Comparison of ENCODE assay signal across 9 mouse cellular contexts in the genomic region with DNA sequence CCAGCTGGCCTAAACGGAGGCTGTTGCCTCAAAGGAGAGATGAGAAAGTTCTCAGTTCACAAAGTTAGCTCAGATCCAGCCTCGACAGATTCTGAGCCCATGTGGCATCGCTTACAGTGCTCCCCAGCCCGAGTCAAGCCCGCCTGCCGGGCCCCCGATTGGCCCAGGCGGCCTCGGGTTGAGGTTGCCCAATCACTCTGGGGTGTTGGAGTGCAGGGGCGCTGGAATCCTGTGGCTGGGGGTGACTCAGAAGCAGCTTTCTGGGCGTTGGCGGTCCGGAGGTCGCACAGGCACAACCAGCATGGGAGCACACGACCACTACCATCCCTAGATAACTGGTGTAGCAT. TPM values are rescaled to one million over a fixed set of nuclear protein-coding genes. Genes with fewer than 3 reads are reported as not detected.
A peak's percentile ranks its signal among the peaks of the same experiment; 100 is the strongest.
DNase-seq lines count a peak whose midpoint lies in the region; ATAC-seq and TF ChIP-seq lines count a peak whose summit lies in the region.
"Had no signal": no experiment of that assay in that cellular context is flagged by ENCODE, and none has a peak within 500 bp of the region (broad histone marks: within the 10 kb centered on the region; RNA-seq: fewer than 3 reads in every experiment).

No protein-coding gene starts in this region.

- ATAC-seq in forebrain, embryonic 14.5 days: no peak
- peak; percentile 34 for ATAC-seq in limb, embryonic 14.5 days (ENCODE audit: low FRiP score, low read depth)
- ATAC-seq in midbrain, embryonic 12.5 days (ENCODE audit: low FRiP score, low read depth): no peak
- ATAC-seq in stomach, embryonic 16.5 days (ENCODE audit: insufficient read depth, low FRiP score): no peak; the same call in 1 of the 2 replicates

- H3K4me2 ChIP-seq in forebrain, embryonic 14.5 days (ENCODE audit: low read length): peak overlapping the region; percentile 76
- H3K4me2 ChIP-seq in limb, embryonic 14.5 days (replicated peaks; ENCODE audit: low read depth, low read length, severe bottlenecking): peak overlapping the region; percentile 67
- peak overlapping the region; percentile 76 for H3K4me2 ChIP-seq in midbrain, embryonic 12.5 days (replicated peaks)
- peak overlapping the region; percentile 79 for H3K4me2 ChIP-seq in stomach, embryonic 16.5 days (ENCODE audit: low read depth, low read length)

- peaks cover 4% of the 10 kb centered on the region; the same call in 1 of the 2 replicates for H3K4me1 ChIP-seq in forebrain, embryonic 14.5 days (ENCODE audit: control insufficient read depth, insufficient read depth, low read length)
- peaks cover 11% of the 10 kb centered on the region; the same call in 1 of the 2 replicates for H3K4me1 ChIP-seq in limb, embryonic 14.5 days (ENCODE audit: control insufficient read depth, insufficient read depth, low read length)
- H3K4me1 ChIP-seq in midbrain, embryonic 12.5 days: peaks cover 10% of the 10 kb centered on the region; the same call in 1 of the 2 replicates
- peaks cover 9% of the 10 kb centered on the region; the same call in 1 of the 2 replicates for H3K4me1 ChIP-seq in stomach, embryonic 16.5 days (ENCODE audit: control insufficient read depth, insufficient read depth, low read length)

- peak overlapping the region; percentile 85 for H3K9ac ChIP-seq in forebrain, embryonic 14.5 days (ENCODE audit: low read length)
- H3K9ac ChIP-seq in limb, embryonic 14.5 days (ENCODE audit: low read depth, low read length, severe bottlenecking): peak overlapping the region; percentile 93
- H3K9ac ChIP-seq in midbrain, embryonic 12.5 days (replicated peaks): peak overlapping the region; percentile 83
- H3K9ac ChIP-seq in stomach, embryonic 16.5 days (ENCODE audit: low read length): peak overlapping the region; percentile 84

- no peaks in the 10 kb centered on the region for H3K27me3 ChIP-seq in forebrain, embryonic 14.5 days (replicated peaks; ENCODE audit: control insufficient read depth, insufficient read depth, low read length)
- H3K27me3 ChIP-seq in limb, embryonic 14.5 days (ENCODE audit: control insufficient read depth, insufficient read depth, low read length): no peaks in the 10 kb centered on the region
- no peaks in the 10 kb centered on the region for H3K27me3 ChIP-seq in midbrain, embryonic 12.5 days
- no peaks in the 10 kb centered on the region for H3K27me3 ChIP-seq in stomach, embryonic 16.5 days (ENCODE audit: control insufficient read depth, insufficient read depth, low read length)

- no peak overlapping the region; the same call in 1 of the 2 replicates for H3K27ac ChIP-seq in forebrain, embryonic 14.5 days (ENCODE audit: low read depth, low read length)
- H3K27ac ChIP-seq in limb, embryonic 14.5 days (replicated peaks; ENCODE audit: low read depth, low read length): peak overlapping the region; percentile 97
- no peak overlapping the region; the same call in 1 of the 2 replicates for H3K27ac ChIP-seq in midbrain, embryonic 12.5 days (replicated peaks)
- peak overlapping the region; percentile 93 for H3K27ac ChIP-seq in stomach, embryonic 16.5 days (ENCODE audit: low read length)

- H3K9me3 ChIP-seq in forebrain, embryonic 14.5 days (replicated peaks; ENCODE audit: control insufficient read depth, low read length): no peaks in the 10 kb centered on the region
- H3K9me3 ChIP-seq in limb, embryonic 14.5 days (ENCODE audit: control insufficient read depth, low read length): no peaks in the 10 kb centered on the region
- H3K9me3 ChIP-seq in midbrain, embryonic 12.5 days: no peaks in the 10 kb centered on the region
- no peaks in the 10 kb centered on the region for H3K9me3 ChIP-seq in stomach, embryonic 16.5 days (replicated peaks; ENCODE audit: control insufficient read depth, low read length)

- WGBS in forebrain, embryonic 14.5 days: under 1% methylated on average over 15 of the region's 15 CpGs
- 1% methylated on average over 14 of the region's 15 CpGs for WGBS in limb, embryonic 14.5 days
- 1% methylated on average over 15 of the region's 15 CpGs for WGBS in midbrain, embryonic 12.5 days
- under 1% methylated on average over 15 of the region's 15 CpGs for WGBS in stomach, embryonic 16.5 days

- intact Hi-C loops in heart, postnatal 36 days (cut with DNase I): loop anchor here (2.0 to 5.0 kb wide), 3 partner anchors 22 to 79 kb away; a partner anchor contains a TSS

- peak overlapping the region; percentile 84 for H3K4me3 ChIP-seq in forebrain, embryonic 14.5 days (ENCODE audit: low read depth, low read length)
- H3K4me3 ChIP-seq in limb, embryonic 14.5 days (replicated peaks; ENCODE audit: low read length): peak overlapping the region; percentile 85
- peak overlapping the region; percentile 80 for H3K4me3 ChIP-seq in midbrain, embryonic 12.5 days
- H3K4me3 ChIP-seq in stomach, embryonic 16.5 days (replicated peaks; ENCODE audit: low read length): peak overlapping the region; percentile 79

- no peak for TF ChIP-seq POLR2A in limb, embryonic 14.5 days (IDR thresholded peaks at IDR 0.05; ENCODE audit: borderline replicate concordance, extremely low read depth, insufficient read depth, insufficient read length)

- no peaks in the 10 kb centered on the region for H3K36me3 ChIP-seq in forebrain, embryonic 14.5 days (ENCODE audit: control insufficient read depth, insufficient read depth, low read length)
- no peaks in the 10 kb centered on the region for H3K36me3 ChIP-seq in limb, embryonic 14.5 days (ENCODE audit: control insufficient read depth, insufficient read depth, low read length)
- no peaks in the 10 kb centered on the region for H3K36me3 ChIP-seq in midbrain, embryonic 12.5 days
- no peaks in the 10 kb centered on the region for H3K36me3 ChIP-seq in stomach, embryonic 16.5 days (ENCODE audit: control insufficient read depth, insufficient read depth, low read length)

- DNase-seq in embryo, embryonic 10 days (ENCODE audit: low spot score): peak; percentile 61
- DNase-seq in embryo, embryonic 9.5 days (ENCODE audit: extremely low spot score): no peak
- DNase-seq in T-cell, adult 2 months (ENCODE audit: low spot score): peak; percentile 56
- no peak for DNase-seq in forebrain, embryonic 14.5 days (ENCODE audit: low spot score)
- peak; percentile 59 to 71 for DNase-seq in heart, postnatal 36 days
- no peak for DNase-seq in limb, embryonic 14.5 days (ENCODE audit: low spot score)

RNA-seq across cellular contexts. Expression of a gene that starts 1.1 kb away (rescaled TPM):
- 6.2 and 7.6 TPM in 2 replicates for polyA plus RNA-seq in forebrain, embryonic 14.5 days (2014; fragmentation: Nextera tagmentation; extraction: Ambion mirVana)
- 1 to 10 TPM; 5.8 to 6.4 TPM for total RNA-seq in heart, postnatal 36 days (2021)
- 30.8 and 38.8 TPM in 2 replicates for polyA plus RNA-seq in limb, embryonic 14.5 days (2012; rRNA removed)
- 49.8 and 50.6 TPM in 2 replicates for polyA plus RNA-seq in limb, embryonic 14.5 days (2014; fragmentation: Nextera tagmentation; extraction: Ambion mirVana)
- 16.0 and 20.5 TPM in 2 replicates for polyA plus RNA-seq in midbrain, embryonic 12.5 days (2016; fragmentation: Nextera tagmentation; extraction: Ambion mirVana)
- 20.0 and 21.3 TPM in 2 replicates for polyA plus RNA-seq in stomach, embryonic 16.5 days (2015; fragmentation: Nextera tagmentation; extraction: Ambion mirVana)
- total RNA-seq: MEL had no signal

Comparison
In these comparisons a context has a peak if more than half of its experiments do, and no peak if none do; other contexts are left out.
1. DNase-seq: peak in embryo, embryonic 10 days (single experiment), T-cell, adult 2 months (single experiment) and heart, postnatal 36 days (2 of 2); none in embryo, embryonic 9.5 days (single experiment), forebrain, embryonic 14.5 days (single experiment) and limb, embryonic 14.5 days (single experiment).
2. H3K27ac ChIP-seq: peak in limb, embryonic 14.5 days (single experiment) and stomach, embryonic 16.5 days (single experiment); none in forebrain, embryonic 14.5 days (single experiment) and midbrain, embryonic 12.5 days (single experiment).
3. Peak in every context shown above with its lines, with median percentiles within 50 percentile points of each other: H3K4me2 ChIP-seq, H3K4me3 ChIP-seq and H3K9ac ChIP-seq.